Mouse (Mus musculus): ENCODE measurements around the gene Dnajc5. TPM values are rescaled to one million over a fixed set of nuclear protein-coding genes. Genes with fewer than 3 reads are reported as not detected.

The Dnajc5 gene
- polyA plus RNA-seq, 2 experiments = 13.9 to 20.0 TPM

DNA sequence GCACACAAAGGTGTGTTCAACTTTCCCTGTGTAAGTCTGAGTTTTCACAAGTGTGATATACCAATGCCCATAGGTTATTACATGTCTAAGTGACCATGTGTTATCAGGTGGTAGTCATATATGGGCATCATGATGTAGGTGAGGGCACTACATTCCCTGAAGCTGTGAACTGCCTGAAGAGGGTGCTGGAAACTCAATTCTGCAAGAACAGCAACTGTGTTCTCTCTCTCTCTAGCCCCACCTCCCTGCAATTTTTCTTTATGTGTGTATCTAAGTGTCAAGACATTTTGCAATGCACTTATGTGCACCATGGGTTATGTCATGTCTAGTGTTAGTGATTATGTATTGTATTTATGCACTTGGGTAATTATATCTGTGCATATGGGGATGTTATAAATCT is 73.7 kb downstream of the Dnajc5 start:
- DNase-seq (ENCODE audit: low read depth in 3 of 3, low spot score in 3 of 3) = no peak
- ATAC-seq (ENCODE audit: insufficient read depth) = no peak
- H3K4me1 ChIP-seq (replicated peaks; ENCODE audit: control insufficient read depth in 2 of 2, insufficient read depth in 2 of 2, low read length in 1 of 2) = peaks cover 13 to 17% of the 10 kb centered on the region in 2 experiments
- no peak for TF ChIP-seq CTCF (IDR thresholded peaks at IDR 0.05; ENCODE audit: low read depth)
- no peak for TF ChIP-seq EP300 (IDR thresholded peaks at IDR 0.05; ENCODE audit: low read depth)
- H3K9ac ChIP-seq (replicated peaks) = no peak overlapping the region
- H3K27me3 ChIP-seq (ENCODE audit: control insufficient read depth, insufficient read depth, low read length) = peaks cover 10% of the 10 kb centered on the region
- no peaks in the 10 kb centered on the region; the same call in 1 of the 2 replicates for H3K36me3 ChIP-seq (replicated peaks; ENCODE audit: control insufficient read depth, insufficient read depth, low read depth)
- no peak overlapping the region for H3K4me3 ChIP-seq (ENCODE audit: insufficient read depth in 1 of 2, low read depth in 2 of 2, low read length in 2 of 2)
- no peaks in the 10 kb centered on the region for H3K9me3 ChIP-seq (ENCODE audit: control insufficient read depth, low read length)
- no peak overlapping the region for H3K27ac ChIP-seq
- H3K4me2 ChIP-seq (ENCODE audit: low read depth) = no peak overlapping the region

DNA sequence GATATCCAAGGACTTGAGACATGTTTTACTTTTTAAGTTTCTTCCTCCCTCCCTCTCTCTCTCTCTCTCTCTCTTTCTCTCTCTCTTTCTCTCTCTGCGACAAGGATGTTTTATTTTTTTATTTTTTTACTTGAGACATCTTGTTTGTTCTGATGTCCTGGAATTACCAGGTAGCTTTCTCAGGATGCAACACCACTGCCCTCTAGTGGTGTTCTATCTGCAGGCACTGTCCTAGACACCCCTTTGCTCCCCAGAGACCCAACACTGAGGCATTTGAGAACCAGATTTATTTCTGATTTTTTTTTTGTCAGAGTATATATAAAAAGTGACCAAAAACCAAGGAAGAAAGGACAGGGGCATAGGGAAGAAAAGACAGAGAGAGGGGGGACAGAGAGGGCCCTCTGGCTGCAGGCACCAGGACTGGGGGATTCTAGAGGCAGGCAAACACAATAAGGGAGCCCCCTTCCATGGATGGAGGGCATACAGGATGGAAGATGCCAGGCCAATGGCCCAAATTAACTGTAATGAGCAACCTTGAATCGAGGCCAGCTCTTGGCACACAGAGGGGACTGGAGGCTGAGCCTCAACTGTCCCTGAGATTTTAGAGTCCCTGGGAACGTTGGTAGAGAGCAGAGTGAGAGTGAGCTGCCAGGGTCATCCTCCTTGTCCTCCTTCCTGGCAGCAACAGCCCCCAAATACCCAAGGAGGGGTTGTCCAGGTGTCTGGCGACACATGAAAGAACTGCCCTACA is 74.8 kb downstream of the Dnajc5 start:
- H3K36me3 ChIP-seq (replicated peaks; ENCODE audit: control insufficient read depth, insufficient read depth, low read depth) = no peaks in the 10 kb centered on the region
- H3K9me3 ChIP-seq (ENCODE audit: control insufficient read depth, low read length) = no peaks in the 10 kb centered on the region
- ATAC-seq (ENCODE audit: insufficient read depth) (no peak), DNase-seq (ENCODE audit: low read depth in 3 of 3, low spot score in 3 of 3) (no peak)
- 64% methylated on average over 4 of the region's 4 CpGs for WGBS (ENCODE audit: insufficient replicate concordance)
- no peak overlapping the region for H3K27ac ChIP-seq
- no peak overlapping the region for H3K4me2 ChIP-seq (ENCODE audit: low read depth)
- TF ChIP-seq EP300 (IDR thresholded peaks at IDR 0.05; ENCODE audit: low read depth) (no peak), CTCF (IDR thresholded peaks at IDR 0.05; ENCODE audit: low read depth) (peak; percentile 70)
- H3K4me3 ChIP-seq (ENCODE audit: insufficient read depth in 1 of 2, low read depth in 2 of 2, low read length in 2 of 2) = no peak overlapping the region
- H3K4me1 ChIP-seq (replicated peaks; ENCODE audit: control insufficient read depth in 2 of 2, insufficient read depth in 2 of 2, low read length in 1 of 2) = peaks cover 15 to 17% of the 10 kb centered on the region in 2 experiments
- no peak overlapping the region for H3K9ac ChIP-seq (replicated peaks)
- H3K27me3 ChIP-seq (ENCODE audit: control insufficient read depth, insufficient read depth, low read length) = peaks cover 14% of the 10 kb centered on the region

DNA sequence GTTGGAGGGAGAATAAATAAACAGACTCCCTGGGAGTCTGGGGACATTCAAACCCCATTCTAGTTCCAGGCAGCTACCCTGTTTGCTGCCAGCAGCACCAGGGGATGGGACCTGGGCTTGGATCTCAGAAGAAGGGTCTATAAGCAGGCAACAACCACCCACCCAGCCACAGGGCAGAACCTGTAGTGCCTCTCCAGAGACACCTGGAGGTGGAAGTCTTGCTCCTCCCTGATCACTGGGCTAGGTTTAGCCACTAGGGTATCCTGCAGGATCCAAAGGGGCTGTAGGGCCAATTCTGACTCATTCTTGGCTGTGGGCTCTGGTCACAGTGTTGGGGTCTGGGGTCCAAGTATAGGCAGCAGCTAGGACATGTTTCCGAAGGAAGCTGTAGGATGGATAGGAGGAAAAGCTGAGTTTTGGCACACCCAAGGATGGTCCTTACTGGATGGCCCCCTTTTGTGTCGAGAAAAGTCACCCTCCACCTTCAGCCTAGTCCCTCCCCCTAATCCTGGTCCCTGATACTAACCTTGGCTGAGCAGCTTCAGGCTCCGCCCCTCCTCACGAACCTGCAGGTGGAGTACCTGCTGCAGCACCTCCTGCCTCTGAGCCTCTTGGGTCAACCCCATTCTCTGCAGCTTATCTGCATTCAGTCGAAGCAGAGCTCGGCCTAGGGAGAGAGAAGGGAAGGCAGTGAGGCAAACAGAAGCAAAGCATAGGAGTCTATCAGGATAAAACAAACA is 76.1 kb downstream of the Dnajc5 start:
- Histone ChIP-seq H3K4me2 (ENCODE audit: low read depth) (no peak overlapping the region), H3K9ac (replicated peaks) (no peak overlapping the region), H3K9me3 (ENCODE audit: control insufficient read depth, low read length) (no peaks in the 10 kb centered on the region), H3K36me3 (replicated peaks; ENCODE audit: control insufficient read depth, insufficient read depth, low read depth) (no peaks in the 10 kb centered on the region), H3K4me3 (ENCODE audit: insufficient read depth in 1 of 2, low read depth in 2 of 2, low read length in 2 of 2) (no peak overlapping the region), H3K4me1 (replicated peaks; ENCODE audit: control insufficient read depth in 2 of 2, insufficient read depth in 2 of 2, low read length in 1 of 2) (peaks cover 14% of the 10 kb centered on the region in 2 experiments), H3K27me3 (ENCODE audit: control insufficient read depth, insufficient read depth, low read length) (peaks cover 14% of the 10 kb centered on the region), H3K27ac (no peak overlapping the region)
- ATAC-seq (ENCODE audit: insufficient read depth) = no peak
- DNase-seq (ENCODE audit: low read depth in 3 of 3, low spot score in 3 of 3) = no peak
- WGBS (ENCODE audit: insufficient replicate concordance) = 50% methylated on average over 6 of the region's 6 CpGs
- TF ChIP-seq EP300 (IDR thresholded peaks at IDR 0.05; ENCODE audit: low read depth) = no peak
- no peak for TF ChIP-seq CTCF (IDR thresholded peaks at IDR 0.05; ENCODE audit: low read depth)

DNA sequence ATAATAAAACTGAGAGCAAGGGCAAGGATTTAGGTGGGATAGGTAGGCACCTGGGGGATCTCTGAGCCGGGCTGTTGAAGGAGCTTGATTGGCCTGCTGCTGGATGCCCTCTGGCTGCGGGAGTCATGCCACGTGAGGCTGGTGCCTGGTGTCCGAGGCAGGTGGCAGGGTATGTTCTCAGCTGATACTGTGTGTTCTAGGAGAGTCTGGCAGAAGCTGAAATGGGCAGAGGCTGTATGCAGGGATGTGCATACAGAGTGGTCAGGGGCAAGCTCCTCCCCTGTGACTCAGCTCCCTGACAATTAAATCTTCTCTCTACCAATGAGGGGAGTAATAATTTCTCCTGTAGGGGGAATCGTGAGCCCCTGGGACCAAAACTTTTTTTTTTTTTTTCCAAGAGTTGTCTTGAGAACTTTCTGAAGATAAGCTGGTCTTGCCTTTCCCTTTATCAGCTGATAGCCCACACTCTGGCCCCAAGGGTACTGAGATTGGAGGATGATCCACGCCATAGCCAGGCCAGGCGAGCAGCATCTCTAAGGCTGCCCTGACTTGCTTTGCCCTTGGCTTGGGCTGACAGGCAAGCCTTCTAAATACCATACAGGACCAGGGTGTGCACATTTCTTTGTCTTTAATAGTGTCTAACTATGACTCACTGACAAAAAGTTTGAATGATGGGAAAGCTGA is 77.2 kb downstream of the Dnajc5 start:
- ATAC-seq (ENCODE audit: insufficient read depth) (no peak), DNase-seq (ENCODE audit: low read depth in 3 of 3, low spot score in 3 of 3) (no peak)
- no peak overlapping the region for H3K9ac ChIP-seq (replicated peaks)
- peaks cover 14% of the 10 kb centered on the region for H3K27me3 ChIP-seq (ENCODE audit: control insufficient read depth, insufficient read depth, low read length)
- no peaks in the 10 kb centered on the region for H3K9me3 ChIP-seq (ENCODE audit: control insufficient read depth, low read length)
- peaks cover 16 to 17% of the 10 kb centered on the region in 2 experiments; a peak in 3 of 4 replicates for H3K4me1 ChIP-seq (replicated peaks; ENCODE audit: control insufficient read depth in 2 of 2, insufficient read depth in 2 of 2, low read length in 1 of 2)
- TF ChIP-seq CTCF (IDR thresholded peaks at IDR 0.05; ENCODE audit: low read depth) (no peak), EP300 (IDR thresholded peaks at IDR 0.05; ENCODE audit: low read depth) (no peak)
- no peaks in the 10 kb centered on the region for H3K36me3 ChIP-seq (replicated peaks; ENCODE audit: control insufficient read depth, insufficient read depth, low read depth)
- no peak overlapping the region for H3K4me3 ChIP-seq (ENCODE audit: insufficient read depth in 1 of 2, low read depth in 2 of 2, low read length in 2 of 2)
- WGBS (ENCODE audit: insufficient replicate concordance) = 41% methylated on average over 7 of the region's 7 CpGs
- no peak overlapping the region for H3K4me2 ChIP-seq (ENCODE audit: low read depth)
- H3K27ac ChIP-seq = no peak overlapping the region

Data from liver, embryonic 14.5 days (tissue).